Mouse (Mus musculus): ENCODE results near the gene Cd248.

DNA sequence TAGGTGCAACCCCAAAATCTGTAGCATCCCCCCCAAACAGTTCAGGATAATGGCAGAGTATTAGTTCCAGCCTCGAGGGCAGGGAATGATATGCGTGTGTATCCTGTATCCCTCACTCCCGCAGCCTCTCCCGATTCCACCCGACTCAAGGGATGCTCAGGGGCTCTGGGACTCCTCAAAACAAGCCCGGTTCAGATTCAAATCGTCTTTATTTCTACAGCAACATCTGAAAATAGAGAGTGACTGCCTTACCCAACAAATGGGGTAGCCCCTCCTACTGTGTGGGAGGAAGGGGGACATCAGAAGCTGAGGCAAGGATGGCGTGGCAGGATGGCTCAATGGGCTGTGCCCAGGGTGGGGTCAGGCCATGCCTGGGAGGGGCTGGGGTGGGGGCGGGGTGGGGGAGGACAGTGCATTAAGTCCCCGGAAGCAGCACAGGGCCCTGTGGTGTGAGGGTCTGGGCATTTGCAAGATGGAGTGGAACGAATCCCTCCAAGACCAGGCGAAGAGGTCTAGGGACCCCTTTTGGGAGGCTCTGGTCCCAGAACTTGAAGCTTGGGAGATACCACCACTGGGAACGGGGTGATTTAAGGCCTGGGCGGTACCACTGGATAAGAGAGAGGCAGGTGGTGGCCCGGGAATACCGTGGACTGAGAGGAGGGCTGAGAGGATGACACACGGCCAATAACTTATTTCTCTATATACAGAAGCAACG lies 39.8 kb downstream of the Cd248 start:
- TF ChIP-seq CTCF (IDR thresholded peaks at IDR 0.05; ENCODE audit: low read depth, low read length) = no peak
- no peak for TF ChIP-seq EP300 (IDR thresholded peaks at IDR 0.05; ENCODE audit: insufficient read depth, low read depth, low read length)

Data from ES-Bruce4 (cell line).